Mouse (Mus musculus): Measurements from ENCODE around the gene Fam102a. TPM values are rescaled to one million over a fixed set of nuclear protein-coding genes. Genes with fewer than 3 reads are reported as not detected.

The Fam102a gene
- polyA plus RNA-seq, 1 experiment from 2014 or later: 4.4 TPM

GRCm38 (mm10) chr2:32546951-32547350 is 11.8 kb downstream of the Fam102a start:
- Histone ChIP-seq H3K4me2 (ENCODE audit: low read length) (no peak overlapping the region), H3K4me1 (ENCODE audit: control insufficient read depth, insufficient read depth, low read length) (no peaks in the 10 kb centered on the region), H3K27me3 (replicated peaks; ENCODE audit: control insufficient read depth, insufficient read depth, low read length) (no peaks in the 10 kb centered on the region), H3K9ac (ENCODE audit: low read length) (no peak overlapping the region), H3K36me3 (ENCODE audit: control insufficient read depth, insufficient read depth, low read length) (no peaks in the 10 kb centered on the region), H3K27ac (ENCODE audit: low read depth, low read length) (no peak overlapping the region), H3K9me3 (replicated peaks; ENCODE audit: control insufficient read depth, low read length) (no peaks in the 10 kb centered on the region), H3K4me3 (ENCODE audit: low read depth, low read length) (no peak overlapping the region)
- no peak for DNase-seq (ENCODE audit: low spot score)
- WGBS: 70% methylated on average over 1 of the region's 1 CpGs
- ATAC-seq: no peak

GRCm38 (mm10) chr2:32547380-32547779 is 12.2 kb downstream of the Fam102a start:
- Histone ChIP-seq H3K9ac (ENCODE audit: low read length) (no peak overlapping the region), H3K4me2 (ENCODE audit: low read length) (no peak overlapping the region), H3K4me1 (ENCODE audit: control insufficient read depth, insufficient read depth, low read length) (no peaks in the 10 kb centered on the region), H3K9me3 (replicated peaks; ENCODE audit: control insufficient read depth, low read length) (no peaks in the 10 kb centered on the region), H3K4me3 (ENCODE audit: low read depth, low read length) (no peak overlapping the region), H3K27me3 (replicated peaks; ENCODE audit: control insufficient read depth, insufficient read depth, low read length) (no peaks in the 10 kb centered on the region), H3K36me3 (ENCODE audit: control insufficient read depth, insufficient read depth, low read length) (no peaks in the 10 kb centered on the region), H3K27ac (ENCODE audit: low read depth, low read length) (no peak overlapping the region)
- ATAC-seq: no peak
- DNase-seq (ENCODE audit: low spot score): no peak
- 92% methylated on average over 5 of the region's 5 CpGs for WGBS

- no peak overlapping the region for H3K27ac ChIP-seq (ENCODE audit: low read depth, low read length)
- ATAC-seq (no peak), DNase-seq (ENCODE audit: low spot score) (no peak)
- H3K4me1 ChIP-seq (ENCODE audit: control insufficient read depth, insufficient read depth, low read length): no peaks in the 10 kb centered on the region
- WGBS: 93% methylated on average over 7 of the region's 7 CpGs
- H3K4me2 ChIP-seq (ENCODE audit: low read length): no peak overlapping the region
- H3K36me3 ChIP-seq (ENCODE audit: control insufficient read depth, insufficient read depth, low read length): no peaks in the 10 kb centered on the region
- H3K27me3 ChIP-seq (replicated peaks; ENCODE audit: control insufficient read depth, insufficient read depth, low read length): no peaks in the 10 kb centered on the region
- H3K9ac ChIP-seq (ENCODE audit: low read length): no peak overlapping the region
- no peaks in the 10 kb centered on the region for H3K9me3 ChIP-seq (replicated peaks; ENCODE audit: control insufficient read depth, low read length)
- no peak overlapping the region for H3K4me3 ChIP-seq (ENCODE audit: low read depth, low read length)
Observed at GRCm38 (mm10) chr2:32547964-32548739, 13.0 kb downstream of the Fam102a start.

- H3K4me1 ChIP-seq (ENCODE audit: control insufficient read depth, insufficient read depth, low read length): no peaks in the 10 kb centered on the region
- H3K4me2 ChIP-seq (ENCODE audit: low read length): no peak overlapping the region
- H3K36me3 ChIP-seq (ENCODE audit: control insufficient read depth, insufficient read depth, low read length): no peaks in the 10 kb centered on the region
- no peak overlapping the region for H3K9ac ChIP-seq (ENCODE audit: low read length)
- 89% methylated on average over 9 of the region's 9 CpGs for WGBS
- H3K4me3 ChIP-seq (ENCODE audit: low read depth, low read length): no peak overlapping the region
- no peak for ATAC-seq
- no peaks in the 10 kb centered on the region for H3K9me3 ChIP-seq (replicated peaks; ENCODE audit: control insufficient read depth, low read length)
- no peak overlapping the region for H3K27ac ChIP-seq (ENCODE audit: low read depth, low read length)
- H3K27me3 ChIP-seq (replicated peaks; ENCODE audit: control insufficient read depth, insufficient read depth, low read length): no peaks in the 10 kb centered on the region
- no peak for DNase-seq (ENCODE audit: low spot score)
Observed at GRCm38 (mm10) chr2:32549171-32549570, 14.0 kb downstream of the Fam102a start.

GRCm38 (mm10) chr2:32549764-32550163 is 14.6 kb downstream of the Fam102a start:
- ATAC-seq: no peak
- DNase-seq (ENCODE audit: low spot score): no peak
- Histone ChIP-seq H3K4me3 (ENCODE audit: low read depth, low read length) (no peak overlapping the region), H3K36me3 (ENCODE audit: control insufficient read depth, insufficient read depth, low read length) (no peaks in the 10 kb centered on the region), H3K9ac (ENCODE audit: low read length) (no peak overlapping the region), H3K27ac (ENCODE audit: low read depth, low read length) (no peak overlapping the region), H3K9me3 (replicated peaks; ENCODE audit: control insufficient read depth, low read length) (no peaks in the 10 kb centered on the region), H3K4me1 (ENCODE audit: control insufficient read depth, insufficient read depth, low read length) (no peaks in the 10 kb centered on the region), H3K27me3 (replicated peaks; ENCODE audit: control insufficient read depth, insufficient read depth, low read length) (no peaks in the 10 kb centered on the region), H3K4me2 (ENCODE audit: low read length) (no peak overlapping the region)
- WGBS: 86% methylated on average over 6 of the region's 6 CpGs

- WGBS: 93% methylated on average over 5 of the region's 5 CpGs
- Histone ChIP-seq H3K4me2 (ENCODE audit: low read length) (no peak overlapping the region), H3K27me3 (replicated peaks; ENCODE audit: control insufficient read depth, insufficient read depth, low read length) (no peaks in the 10 kb centered on the region), H3K9me3 (replicated peaks; ENCODE audit: control insufficient read depth, low read length) (no peaks in the 10 kb centered on the region), H3K4me3 (ENCODE audit: low read depth, low read length) (no peak overlapping the region), H3K27ac (ENCODE audit: low read depth, low read length) (no peak overlapping the region), H3K36me3 (ENCODE audit: control insufficient read depth, insufficient read depth, low read length) (no peaks in the 10 kb centered on the region), H3K9ac (ENCODE audit: low read length) (no peak overlapping the region), H3K4me1 (ENCODE audit: control insufficient read depth, insufficient read depth, low read length) (no peaks in the 10 kb centered on the region)
- ATAC-seq (no peak), DNase-seq (ENCODE audit: low spot score) (no peak)
Observed at GRCm38 (mm10) chr2:32551236-32551635, 16.1 kb downstream of the Fam102a start.

GRCm38 (mm10) chr2:32553592-32554148 is 18.5 kb downstream of the Fam102a start:
- 87% methylated on average over 7 of the region's 7 CpGs for WGBS
- Histone ChIP-seq H3K4me2 (ENCODE audit: low read length) (no peak overlapping the region), H3K4me3 (ENCODE audit: low read depth, low read length) (no peak overlapping the region), H3K9me3 (replicated peaks; ENCODE audit: control insufficient read depth, low read length) (no peaks in the 10 kb centered on the region), H3K9ac (ENCODE audit: low read length) (no peak overlapping the region), H3K27ac (ENCODE audit: low read depth, low read length) (no peak overlapping the region), H3K4me1 (ENCODE audit: control insufficient read depth, insufficient read depth, low read length) (no peaks in the 10 kb centered on the region), H3K36me3 (ENCODE audit: control insufficient read depth, insufficient read depth, low read length) (no peaks in the 10 kb centered on the region), H3K27me3 (replicated peaks; ENCODE audit: control insufficient read depth, insufficient read depth, low read length) (no peaks in the 10 kb centered on the region)
- ATAC-seq (no peak), DNase-seq (ENCODE audit: low spot score) (no peak)

GRCm38 (mm10) chr2:32555484-32555883 is 20.4 kb downstream of the Fam102a start:
- no peak overlapping the region for H3K4me2 ChIP-seq (ENCODE audit: low read length)
- no peak overlapping the region for H3K4me3 ChIP-seq (ENCODE audit: low read depth, low read length)
- ATAC-seq: no peak
- no peaks in the 10 kb centered on the region for H3K27me3 ChIP-seq (replicated peaks; ENCODE audit: control insufficient read depth, insufficient read depth, low read length)
- no peaks in the 10 kb centered on the region for H3K9me3 ChIP-seq (replicated peaks; ENCODE audit: control insufficient read depth, low read length)
- no peak overlapping the region for H3K9ac ChIP-seq (ENCODE audit: low read length)
- H3K4me1 ChIP-seq (ENCODE audit: control insufficient read depth, insufficient read depth, low read length): peaks cover 16% of the 10 kb centered on the region
- H3K27ac ChIP-seq (ENCODE audit: low read depth, low read length): no peak overlapping the region
- 50% methylated on average over 4 of the region's 4 CpGs for WGBS
- H3K36me3 ChIP-seq (ENCODE audit: control insufficient read depth, insufficient read depth, low read length): no peaks in the 10 kb centered on the region; the same call in 1 of the 2 replicates
- no peak for DNase-seq (ENCODE audit: low spot score)

GRCm38 (mm10) chr2:32556019-32556418 is 20.9 kb downstream of the Fam102a start:
- Histone ChIP-seq H3K27ac (ENCODE audit: low read depth, low read length) (no peak overlapping the region), H3K4me2 (ENCODE audit: low read length) (no peak overlapping the region), H3K9ac (ENCODE audit: low read length) (no peak overlapping the region), H3K4me3 (ENCODE audit: low read depth, low read length) (no peak overlapping the region), H3K36me3 (ENCODE audit: control insufficient read depth, insufficient read depth, low read length) (no peaks in the 10 kb centered on the region; the same call in 1 of the 2 replicates), H3K27me3 (replicated peaks; ENCODE audit: control insufficient read depth, insufficient read depth, low read length) (no peaks in the 10 kb centered on the region), H3K9me3 (replicated peaks; ENCODE audit: control insufficient read depth, low read length) (no peaks in the 10 kb centered on the region), H3K4me1 (ENCODE audit: control insufficient read depth, insufficient read depth, low read length) (peaks cover 18% of the 10 kb centered on the region)
- no peak for ATAC-seq
- WGBS: 79% methylated on average over 7 of the region's 7 CpGs
- no peak for DNase-seq (ENCODE audit: low spot score)

All from forebrain, embryonic 14.5 days (tissue).